Mouse (Mus musculus) ES-Bruce4 (cell line): ENCODE measurements around the gene Atp1a2. TPM values are rescaled to one million over a fixed set of nuclear protein-coding genes. Genes with fewer than 3 reads are reported as not detected.
"Not testable (repeated sequence)": the region's sequence is repeated elsewhere in the genome, so short reads cannot be mapped to it uniquely, and the experiment has no call there.

Experiments
- H3K27ac ChIP-seq: 2 replicates; pipeline ENCODE4 v1.5.1; 2012; ENCODE audit warnings: low read length, inconsistent platforms; ENCODE audit not compliant: insufficient read depth
- H3K27me3 ChIP-seq: 2 replicates; pipeline ENCODE4 v1.6.1; 2012; ENCODE audit warnings: mild to moderate bottlenecking, low read length, inconsistent platforms; ENCODE audit not compliant: control insufficient read depth, poor library complexity, insufficient read depth, severe bottlenecking
- H3K36me3 ChIP-seq: 2 replicates; pipeline ENCODE4 v1.6.1; 2012; ENCODE audit warnings: inconsistent platforms, mild to moderate bottlenecking, low read length, moderate library complexity; ENCODE audit not compliant: control insufficient read depth, poor library complexity, insufficient read depth, severe bottlenecking
- H3K4me1 ChIP-seq: one replicate; pipeline ENCODE4 v1.8.1; 2011; ENCODE audit warnings: low read length; ENCODE audit not compliant: control insufficient read depth, insufficient read depth
- H3K4me3 ChIP-seq: 2 replicates; pipeline ENCODE4 v1.5.1; 2011; ENCODE audit warnings: low read depth, mild to moderate bottlenecking, low read length
- H3K9ac ChIP-seq: 2 replicates; pipeline ENCODE4 v1.6.1; 2012; ENCODE audit warnings: low read depth, mild to moderate bottlenecking, inconsistent platforms; ENCODE audit not compliant: poor library complexity, severe bottlenecking
- H3K9me3 ChIP-seq: replicated peaks from 2 replicates; pipeline ENCODE4 v1.6.1; 2012; ENCODE audit warnings: mild to moderate bottlenecking, low read length, inconsistent platforms; ENCODE audit not compliant: control insufficient read depth, poor library complexity, insufficient read depth, severe bottlenecking
- CTCF ChIP-seq: IDR thresholded peaks from one replicate; pipeline ENCODE4 v1.8.1; 2011; ENCODE audit warnings: low read depth, low read length
- EP300 ChIP-seq: IDR thresholded peaks from 2 replicates; pipeline ENCODE4 v1.6.1; 2011; ENCODE audit warnings: low read depth, low read length; ENCODE audit not compliant: insufficient read depth
- POLR2A ChIP-seq: IDR thresholded peaks from one replicate; pipeline ENCODE4 v1.8.1; 2011; ENCODE audit warnings: low read length; ENCODE audit not compliant: insufficient read depth
- polyA plus RNA-seq: library from polyadenylated mRNA; stranded (reverse); fragments of >200 nt; gene quantifications from 2 replicates; pipeline ENCODE4 v1.2.4, GENCODE M21; 2011; ENCODE audit warnings: low read depth; ENCODE audit not compliant: missing spikeins, insufficient read depth, insufficient read length

Gene Atp1a2
- polyA plus RNA-seq, 1 experiment = 2.1 TPM

GRCm38 (mm10) chr1:172247679-172248078, 50.2 kb downstream of the Atp1a2 start:
- no peaks in the 10 kb centered on the region for H3K27me3 ChIP-seq
- H3K9ac ChIP-seq = no peak overlapping the region
- H3K36me3 ChIP-seq = no peaks in the 10 kb centered on the region
- H3K27ac ChIP-seq = no peak overlapping the region
- no peaks in the 10 kb centered on the region for H3K9me3 ChIP-seq
- H3K4me1 ChIP-seq = no peaks in the 10 kb centered on the region
- no peak overlapping the region for H3K4me3 ChIP-seq
- TF ChIP-seq EP300 (no peak), POLR2A (no peak), CTCF (peak; percentile 80)

GRCm38 (mm10) chr1:172247216-172247615, 50.6 kb downstream of the Atp1a2 start:
- Histone ChIP-seq H3K36me3 (no peaks in the 10 kb centered on the region), H3K27ac (no peak overlapping the region), H3K9ac (no peak overlapping the region), H3K9me3 (no peaks in the 10 kb centered on the region), H3K27me3 (no peaks in the 10 kb centered on the region), H3K4me1 (peaks cover 2% of the 10 kb centered on the region), H3K4me3 (no peak overlapping the region)
- TF ChIP-seq EP300 (no peak), CTCF (no peak), POLR2A (no peak)

- H3K4me1 ChIP-seq, H3K9me3 ChIP-seq, H3K27ac ChIP-seq, H3K27me3 ChIP-seq, H3K36me3 ChIP-seq, H3K9ac ChIP-seq: not testable (repeated sequence)
- peak overlapping the region; percentile 18 for H3K4me3 ChIP-seq
These were observed 53.2 kb downstream of the Atp1a2 start for GRCm38 (mm10) chr1:172244645-172245044.

GRCm38 (mm10) chr1:172243547-172244205, 54.2 kb downstream of the Atp1a2 start:
- Histone ChIP-seq H3K27me3 (no peaks in the 10 kb centered on the region), H3K4me1 (peaks cover 2% of the 10 kb centered on the region), H3K9ac (no peak overlapping the region), H3K27ac (no peak overlapping the region), H3K36me3 (no peaks in the 10 kb centered on the region), H3K4me3 (no peak overlapping the region), H3K9me3 (no peaks in the 10 kb centered on the region)
- no peak for TF ChIP-seq POLR2A
- no peak for TF ChIP-seq EP300
- TF ChIP-seq CTCF = peak; percentile 67

GRCm38 (mm10) chr1:172242401-172242800, 55.5 kb downstream of the Atp1a2 start:
- Histone ChIP-seq H3K27ac (no peak overlapping the region), H3K9ac (no peak overlapping the region), H3K4me3 (no peak overlapping the region), H3K27me3 (no peaks in the 10 kb centered on the region), H3K4me1 (peaks cover 3% of the 10 kb centered on the region), H3K36me3 (no peaks in the 10 kb centered on the region), H3K9me3 (no peaks in the 10 kb centered on the region)
- no peak for TF ChIP-seq POLR2A
- no peak for TF ChIP-seq CTCF

- Histone ChIP-seq H3K9me3 (no peaks in the 10 kb centered on the region), H3K27me3 (no peaks in the 10 kb centered on the region), H3K4me1 (peaks cover 3% of the 10 kb centered on the region), H3K9ac (no peak overlapping the region), H3K36me3 (no peaks in the 10 kb centered on the region), H3K4me3 (no peak overlapping the region), H3K27ac (no peak overlapping the region)
- TF ChIP-seq CTCF (no peak), POLR2A (no peak), EP300 (no peak)
These were observed 56.7 kb downstream of the Atp1a2 start for GRCm38 (mm10) chr1:172240945-172241708.
